Mouse (Mus musculus) CD4-positive helper T cell, adult 2 months (primary cell): ENCODE measurements around the gene Cyp4f17.
"Not testable (repeated sequence)": the region's sequence is repeated elsewhere in the genome, so short reads cannot be mapped to it uniquely, and the experiment has no call there.

Experiments used
- DNase-seq: peaks from one replicate; pipeline ENCODE4 v3.0.0-alpha.2; 2012; ENCODE audit warnings: low read depth, missing footprints, low spot score

Gene Cyp4f17

DNA sequence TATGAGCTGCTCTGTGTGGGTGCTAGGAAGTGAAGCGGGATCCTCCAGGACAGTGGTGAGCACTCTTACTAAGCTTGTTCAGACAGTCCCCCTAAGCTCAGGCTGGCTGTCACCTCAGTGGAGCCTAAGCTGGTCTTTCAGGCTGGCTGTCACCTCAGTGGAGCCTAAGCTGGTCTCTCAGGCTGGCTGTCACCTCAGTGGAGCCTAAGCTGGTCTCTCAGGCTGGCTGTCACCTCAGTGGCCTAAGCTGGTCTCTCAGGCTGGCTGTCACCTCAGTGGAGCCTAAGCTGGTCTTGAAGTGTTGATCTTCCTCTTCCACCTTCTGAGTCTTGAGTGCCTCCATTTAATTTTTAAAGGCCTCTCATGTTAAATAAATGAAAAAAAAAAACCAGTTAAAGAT lies 20.5 kb downstream of the Cyp4f17 start:
- DNase-seq = not testable (repeated sequence)

DNA sequence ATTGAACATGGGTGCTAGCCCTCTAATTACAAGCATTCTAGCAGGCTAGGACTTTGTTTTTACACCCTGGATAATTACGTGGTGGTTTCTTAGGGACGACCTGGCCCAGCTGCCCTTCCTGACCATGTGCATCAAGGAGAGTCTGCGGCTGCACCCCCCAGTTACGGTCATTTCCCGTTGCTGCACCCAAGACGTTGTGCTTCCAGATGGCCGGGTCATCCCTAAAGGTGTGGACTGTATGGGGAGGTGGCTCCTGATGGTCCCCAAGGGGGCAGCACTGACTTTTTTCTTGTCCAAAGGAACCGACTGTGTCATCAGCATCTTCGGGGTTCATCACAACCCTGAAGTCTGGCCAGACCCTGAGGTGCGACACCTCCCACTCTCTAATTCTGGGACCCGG lies 21.9 kb downstream of the Cyp4f17 start:
- no peak for DNase-seq

DNA sequence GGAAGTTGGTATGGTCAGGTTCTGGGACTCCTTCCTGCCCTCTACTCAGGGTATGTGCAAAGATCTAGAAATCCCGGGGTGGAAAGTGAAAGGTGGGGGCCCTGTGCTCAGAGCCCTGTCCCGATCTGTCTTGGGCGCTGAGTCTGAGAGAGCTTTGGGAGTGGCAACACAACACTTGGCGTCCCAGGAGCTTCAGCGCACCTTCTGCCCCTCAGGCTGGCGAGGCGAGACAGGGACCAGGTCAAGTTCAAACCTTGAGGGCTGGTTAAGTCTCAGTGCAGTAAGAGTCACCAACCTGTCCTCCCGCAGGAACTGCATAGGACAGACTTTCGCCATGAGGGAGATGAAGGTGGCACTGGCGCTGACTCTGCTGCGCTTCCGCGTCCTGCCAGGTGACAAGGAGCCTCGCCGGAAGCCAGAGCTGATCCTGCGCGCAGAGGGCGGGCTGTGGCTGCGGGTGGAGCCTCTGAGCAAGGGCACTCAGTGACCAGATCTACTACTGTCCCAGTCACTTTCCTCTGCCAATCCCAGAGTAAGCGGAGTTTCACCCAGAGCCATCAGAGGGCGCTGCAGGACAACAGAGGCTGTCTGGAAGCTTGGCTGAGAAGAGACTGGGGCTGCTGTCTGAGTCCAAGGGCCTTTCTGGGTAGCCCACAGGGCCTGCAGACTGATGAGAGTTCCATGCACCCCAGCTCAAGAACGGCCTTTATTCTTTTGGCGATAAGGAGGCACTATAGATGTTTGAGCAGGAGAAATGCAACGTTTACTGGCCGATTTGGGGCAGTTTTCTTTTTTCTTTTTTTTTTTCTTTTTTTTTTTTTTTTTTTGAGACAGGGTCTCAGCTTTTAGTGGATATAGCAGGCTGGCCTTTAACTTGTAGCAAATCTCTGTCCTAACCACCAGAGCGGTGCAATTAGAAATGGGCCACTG lies 22.8 kb downstream of the Cyp4f17 start:
- peak; percentile 88 for DNase-seq

DNA sequence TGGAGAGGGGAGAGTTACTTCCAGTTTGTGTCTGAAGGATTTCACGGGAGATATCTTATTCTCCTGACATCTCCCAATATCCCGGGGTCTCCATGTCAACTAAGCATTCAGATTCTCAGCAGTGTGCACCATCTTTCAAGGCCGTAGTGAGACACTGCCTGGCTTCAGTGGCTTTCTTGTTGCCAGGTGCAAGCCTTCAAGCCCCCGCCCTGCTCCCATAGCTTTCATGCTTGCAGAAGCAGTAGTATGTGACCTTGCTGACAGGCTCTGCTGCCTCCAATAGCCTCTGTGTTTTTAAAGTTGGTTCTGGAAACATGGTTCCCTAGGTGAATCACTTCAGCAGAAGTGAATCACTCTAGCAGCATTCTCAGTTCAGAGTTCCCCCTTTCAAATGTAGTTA lies 26.5 kb downstream of the Cyp4f17 start:
- DNase-seq = not testable (repeated sequence)

DNA sequence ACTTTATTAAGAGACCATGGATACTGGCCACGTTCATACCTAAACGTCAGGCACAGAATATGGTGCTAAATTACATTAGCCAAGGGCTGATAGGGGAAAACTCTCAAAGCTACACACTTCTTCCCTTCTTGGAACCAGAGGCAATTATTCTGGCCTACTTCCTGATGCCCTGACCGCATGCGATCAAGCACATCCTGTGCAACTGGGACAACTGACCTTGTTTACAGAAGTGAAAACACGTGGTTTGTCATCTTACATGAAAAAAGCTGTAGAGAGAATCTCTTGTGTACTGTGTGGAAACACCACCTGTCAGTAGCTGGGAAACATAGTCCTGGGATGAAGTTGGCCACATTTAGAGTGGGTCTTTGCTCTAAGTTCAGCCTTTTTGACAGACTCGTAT lies 28.2 kb downstream of the Cyp4f17 start:
- no peak for DNase-seq

DNA sequence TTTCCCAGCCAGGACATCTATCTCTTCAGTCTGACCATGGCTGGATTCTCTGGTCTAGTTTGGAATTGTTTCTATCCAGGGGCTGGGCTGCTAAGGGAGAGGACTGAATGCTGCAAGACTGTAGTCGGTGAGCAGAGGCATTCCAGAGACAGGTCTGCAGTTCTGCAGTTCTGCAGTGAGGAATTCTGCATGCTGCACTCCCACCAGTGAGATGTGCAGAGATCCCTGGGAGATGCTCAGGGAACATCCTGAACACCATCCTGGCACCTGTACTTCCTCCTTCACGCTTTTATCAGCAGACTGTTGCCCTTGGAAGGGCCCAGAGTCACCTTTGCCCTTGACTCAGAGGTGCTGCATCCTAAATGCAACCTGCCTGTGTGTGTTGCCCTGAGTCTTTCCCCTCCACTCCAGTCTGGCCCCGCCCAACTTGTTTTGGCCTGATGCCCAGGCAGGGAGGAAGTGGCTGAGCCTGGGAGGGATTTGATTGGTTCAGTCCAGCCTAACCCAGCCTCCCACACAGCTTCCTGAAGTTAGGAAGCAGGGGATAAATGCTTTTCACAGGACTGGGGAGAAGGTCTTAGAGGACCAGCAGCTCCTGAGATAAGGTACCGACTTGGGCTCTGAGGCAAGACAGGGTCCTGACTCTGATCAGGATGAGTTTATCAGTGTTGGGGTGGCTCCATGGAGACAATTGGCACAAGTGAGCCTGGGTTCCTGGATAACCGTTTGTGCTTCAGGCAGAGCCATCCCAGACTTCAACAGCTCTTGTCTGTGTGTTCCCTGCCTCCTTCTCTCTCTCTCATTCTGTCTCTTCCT lies 30.4 kb downstream of the Cyp4f17 start, which contains the start of gene Cyp4f16:
Gene Cyp4f16 (plus strand): TSS at position 508 of the 816 bp plus-strand sequence.
- peak; percentile 72 for DNase-seq

DNA sequence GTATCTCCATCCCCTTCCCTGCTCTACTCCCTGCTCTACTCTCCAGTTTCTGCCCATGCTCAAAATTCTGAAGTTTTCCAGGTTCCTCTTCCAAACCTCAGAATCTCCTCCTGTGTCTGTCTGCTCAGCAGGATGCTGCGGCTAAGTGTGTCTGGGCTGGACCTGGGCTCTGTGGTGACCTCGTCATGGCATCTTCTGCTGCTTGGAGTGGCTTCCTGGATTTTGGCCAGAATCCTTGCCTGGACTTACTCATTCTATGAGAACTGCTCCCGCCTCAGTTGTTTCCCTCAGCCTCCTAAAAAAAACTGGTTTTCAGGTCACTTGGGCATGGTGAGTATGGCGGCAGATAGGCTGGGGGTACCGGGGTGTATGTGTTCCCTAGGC lies 31.0 kb downstream of the Cyp4f17 start:
- no peak for DNase-seq

DNA sequence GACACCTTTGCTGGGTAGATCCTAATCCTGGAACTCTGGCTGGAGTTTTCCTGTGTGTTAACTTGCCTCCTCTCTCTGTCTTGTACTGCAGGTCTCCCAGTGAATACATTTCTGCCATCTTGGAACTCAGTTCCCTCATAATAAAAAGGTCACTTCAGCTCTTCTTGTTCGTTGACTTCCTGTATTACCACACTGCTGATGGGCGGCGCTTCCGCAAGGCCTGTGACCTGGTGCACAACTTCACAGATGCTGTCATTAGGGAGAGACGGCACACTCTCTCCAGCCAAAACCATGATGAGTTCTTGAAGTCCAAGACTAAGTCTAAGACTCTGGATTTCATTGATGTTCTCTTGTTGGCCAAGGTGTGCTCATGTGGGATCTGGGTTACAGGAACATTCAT lies 38.9 kb downstream of the Cyp4f17 start:
- DNase-seq = not testable (repeated sequence)

GRCm38 (mm10) chr17:32550377-32550776 lies 44.5 kb downstream of the Cyp4f17 start:
- not testable (repeated sequence) for DNase-seq

GRCm38 (mm10) chr17:32550900-32551770 lies 45.3 kb downstream of the Cyp4f17 start:
- DNase-seq = peak; percentile 83

GRCm38 (mm10) chr17:32553016-32553415 lies 47.2 kb downstream of the Cyp4f17 start:
- not testable (repeated sequence) for DNase-seq

DNA sequence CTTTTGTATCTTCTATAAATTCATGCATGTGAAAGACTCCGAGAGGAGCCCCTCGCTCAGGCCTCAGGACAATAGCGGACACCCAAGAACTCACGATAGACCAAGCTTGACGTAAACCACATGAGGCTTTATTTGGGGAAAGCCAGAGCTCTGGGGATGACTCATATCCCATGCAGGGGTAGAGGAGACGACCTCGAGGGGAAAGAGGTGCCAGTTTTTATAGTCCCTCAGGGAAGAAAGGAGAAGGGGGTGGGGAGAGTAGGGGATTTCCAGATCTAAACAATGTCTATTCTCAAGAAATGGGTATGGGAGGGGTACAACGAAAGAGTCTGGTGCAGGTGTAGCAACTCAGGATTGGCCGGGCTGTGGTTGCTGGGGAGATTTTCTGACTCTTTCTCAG lies 48.5 kb downstream of the Cyp4f17 start:
- DNase-seq = not testable (repeated sequence)

- not testable (repeated sequence) for DNase-seq
Observed at GRCm38 (mm10) chr17:32563301-32563700, 57.5 kb downstream of the Cyp4f17 start.

DNA sequence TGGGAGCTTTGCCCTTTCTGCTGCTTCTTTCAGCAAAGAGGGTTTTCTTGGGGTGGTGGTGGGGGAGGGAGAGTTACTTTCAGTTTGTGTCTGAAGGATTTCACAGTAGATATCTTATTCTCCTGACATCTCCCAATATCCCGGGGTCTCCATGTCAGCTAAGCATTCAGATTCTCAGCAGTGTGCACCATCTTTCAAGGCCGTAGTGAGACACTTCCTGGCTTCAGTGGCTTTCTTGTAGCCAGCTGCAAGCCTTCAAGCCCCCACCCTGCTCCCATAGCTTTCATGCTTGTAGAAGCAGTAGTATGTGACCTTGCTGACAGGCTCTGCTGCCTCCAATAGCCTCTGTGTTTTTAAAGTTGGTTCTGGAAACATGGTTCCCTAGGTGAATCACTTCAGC lies 67.4 kb downstream of the Cyp4f17 start:
- not testable (repeated sequence) for DNase-seq

- DNase-seq = no peak
Observed at GRCm38 (mm10) chr17:32577496-32578186, 71.8 kb downstream of the Cyp4f17 start.
